Mouse (Mus musculus) ovary, postnatal 10 days (tissue): Measurements from ENCODE around the gene B4galnt3.
"Not testable (repeated sequence)": the region's sequence is repeated elsewhere in the genome, so short reads cannot be mapped to it uniquely, and the experiment has no call there.

ENCODE experiments used
- DNase-seq: peaks from one replicate; pipeline ENCODE4 v3.0.0; 2022; ENCODE audit warnings: low spot score

B4galnt3 gene

GRCm38 (mm10) chr6:120294056-120294784 lies at the start of gene B4galnt3, which contains the start of gene D330020A13Rik:
Gene B4galnt3, minus strand, starts transcription at chr6:120294559.
Gene D330020A13Rik, plus strand, starts transcription at chr6:120294364.
- peak; percentile 7 for DNase-seq

- no peak for DNase-seq
Observed at GRCm38 (mm10) chr6:120343992-120344391, 49.6 kb upstream of the B4galnt3 start.

GRCm38 (mm10) chr6:120332351-120332750 lies 38.0 kb upstream of the B4galnt3 start:
- DNase-seq: no peak

- DNase-seq: peak; percentile 19
Observed at GRCm38 (mm10) chr6:120324295-120324927, 30.1 kb upstream of the B4galnt3 start.

- DNase-seq: no peak
Observed at GRCm38 (mm10) chr6:120320369-120320768, 26.0 kb upstream of the B4galnt3 start.

GRCm38 (mm10) chr6:120319129-120319528 lies 24.8 kb upstream of the B4galnt3 start:
- no peak for DNase-seq

GRCm38 (mm10) chr6:120318303-120318940 lies 24.1 kb upstream of the B4galnt3 start:
- no peak for DNase-seq

GRCm38 (mm10) chr6:120312443-120312842 lies 18.1 kb upstream of the B4galnt3 start:
- DNase-seq: no peak

- no peak for DNase-seq
Observed at GRCm38 (mm10) chr6:120309787-120310186, 15.4 kb upstream of the B4galnt3 start.

GRCm38 (mm10) chr6:120309338-120309737 lies 15.0 kb upstream of the B4galnt3 start:
- DNase-seq: no peak

GRCm38 (mm10) chr6:120306859-120307594 lies 12.7 kb upstream of the B4galnt3 start:
- no peak for DNase-seq

GRCm38 (mm10) chr6:120302755-120303316 lies 8.5 kb upstream of the B4galnt3 start:
- no peak for DNase-seq

GRCm38 (mm10) chr6:120301137-120301536 lies 6.8 kb upstream of the B4galnt3 start:
- no peak for DNase-seq

- DNase-seq: not testable (repeated sequence)
Observed at GRCm38 (mm10) chr6:120296589-120296988, 2.2 kb upstream of the B4galnt3 start.

GRCm38 (mm10) chr6:120294785-120295133 lies 400 bp upstream of the B4galnt3 start:
- peak; percentile 26 for DNase-seq

- no peak for DNase-seq
Observed at GRCm38 (mm10) chr6:120291396-120292009, 2.9 kb downstream of the B4galnt3 start.

GRCm38 (mm10) chr6:120289430-120289829 lies 4.9 kb downstream of the B4galnt3 start:
- no peak for DNase-seq

- no peak for DNase-seq
Observed at GRCm38 (mm10) chr6:120288541-120288940, 5.8 kb downstream of the B4galnt3 start.

GRCm38 (mm10) chr6:120287279-120287678 lies 7.1 kb downstream of the B4galnt3 start:
- no peak for DNase-seq

- no peak for DNase-seq
Observed at GRCm38 (mm10) chr6:120276874-120277449, 17.4 kb downstream of the B4galnt3 start.

- DNase-seq: no peak
Observed at GRCm38 (mm10) chr6:120275301-120275700, 19.1 kb downstream of the B4galnt3 start.
